Mouse (Mus musculus) bone marrow, adult 2 months (tissue): ENCODE results near the gene Ddah1.

Source experiments
- CTCF ChIP-seq: fragments of 200-500 bp; IDR thresholded peaks from 2 replicates; pipeline ENCODE4 v1.5.1; 2011; ENCODE audit warnings: low read length, control low read depth; ENCODE audit not compliant: control insufficient read depth, insufficient read depth
- POLR2A ChIP-seq: fragments of 200-500 bp; IDR thresholded peaks from 2 replicates; pipeline ENCODE4 v1.6.1; 2011; ENCODE audit warnings: low read depth, mild to moderate bottlenecking, control low read depth, low read length, borderline replicate concordance; ENCODE audit not compliant: control insufficient read depth

DNA sequence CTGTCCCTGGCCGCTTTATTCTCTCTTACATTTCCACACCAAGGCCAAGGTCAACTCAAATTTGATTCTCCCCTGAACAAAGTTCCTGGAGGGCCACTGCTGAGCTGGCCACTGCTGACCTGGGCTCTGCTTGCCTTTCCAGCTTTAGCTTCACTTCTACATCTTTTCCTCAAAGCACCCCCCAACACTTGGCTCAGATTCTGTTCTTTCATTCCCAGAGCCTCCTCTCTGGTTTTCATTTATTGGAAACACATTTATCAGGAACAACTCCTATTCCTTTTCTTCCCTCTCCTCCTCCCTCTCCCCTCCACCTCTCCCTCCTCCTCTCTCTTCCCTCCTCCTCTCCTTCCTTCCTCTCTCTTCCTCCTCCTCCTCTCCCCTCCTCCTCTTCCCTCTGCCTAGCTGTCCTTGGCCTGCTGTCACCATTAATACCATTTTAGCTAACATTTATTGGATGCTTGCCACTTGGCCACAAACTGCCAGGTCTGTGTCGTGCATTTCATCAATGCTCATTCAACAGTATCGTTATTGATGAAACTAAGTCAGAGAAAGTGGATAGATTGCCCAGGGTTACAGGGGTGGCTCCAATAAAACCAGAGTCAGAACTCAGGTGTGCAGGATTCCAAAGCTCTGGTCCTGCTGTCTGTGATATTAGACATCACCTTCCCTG lies 3.2 kb downstream of the Ddah1 start:
- TF ChIP-seq POLR2A (no peak), CTCF (no peak)
